Mouse (Mus musculus): ENCODE data around the gene Gm32717. TPM values are rescaled to one million over a fixed set of nuclear protein-coding genes. Genes with fewer than 3 reads are reported as not detected.
"Not testable (repeated sequence)": the region's sequence is repeated elsewhere in the genome, so short reads cannot be mapped to it uniquely, and the experiment has no call there.

Gene Gm32717
- polyA plus RNA-seq, 1 experiment, result not detected

DNA sequence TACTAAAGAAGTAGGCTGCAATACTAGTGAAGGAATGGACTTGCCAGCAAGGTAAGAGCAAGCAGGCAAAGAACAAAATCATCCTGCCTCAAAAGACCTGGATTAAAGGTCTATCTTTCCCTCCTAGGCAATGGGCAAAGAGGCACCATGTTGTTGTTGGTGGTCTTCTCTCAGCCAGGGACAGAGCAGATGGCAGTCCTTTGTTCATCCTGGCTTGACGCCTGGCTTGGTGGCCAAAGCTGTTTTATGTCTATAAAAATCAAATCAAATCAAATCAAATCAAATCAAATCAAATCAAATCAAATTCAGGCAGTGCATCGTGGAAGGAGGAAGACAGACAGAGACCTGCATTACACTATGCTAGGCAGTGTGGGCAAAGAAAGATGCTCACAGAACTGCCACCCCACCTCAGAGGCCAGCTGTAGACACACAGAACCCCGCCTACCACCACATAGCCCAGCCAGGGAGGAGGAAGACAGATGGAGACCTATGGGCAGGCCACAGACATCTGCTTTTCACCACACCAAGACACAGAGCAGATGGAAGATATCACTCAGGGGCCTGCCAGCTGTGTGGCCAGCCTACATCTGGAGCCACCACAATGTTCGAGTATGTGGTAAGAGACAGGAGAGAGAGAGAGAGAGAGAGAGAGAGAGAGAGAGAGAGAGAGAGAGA, 24.7 kb downstream of the Gm32717 start:
- H3K27me3 ChIP-seq (ENCODE audit: control insufficient read depth, insufficient read depth, low read length); H3K4me3 ChIP-seq (ENCODE audit: low read depth, low read length); H3K36me3 ChIP-seq (ENCODE audit: control insufficient read depth, insufficient read depth, low read length); H3K4me1 ChIP-seq (ENCODE audit: control insufficient read depth, insufficient read depth, insufficient read length, low read length); H3K27ac ChIP-seq (ENCODE audit: insufficient read depth, low read depth, low read length): not testable (repeated sequence)
- WGBS, result 69% methylated on average over 3 of the region's 4 CpGs

DNA sequence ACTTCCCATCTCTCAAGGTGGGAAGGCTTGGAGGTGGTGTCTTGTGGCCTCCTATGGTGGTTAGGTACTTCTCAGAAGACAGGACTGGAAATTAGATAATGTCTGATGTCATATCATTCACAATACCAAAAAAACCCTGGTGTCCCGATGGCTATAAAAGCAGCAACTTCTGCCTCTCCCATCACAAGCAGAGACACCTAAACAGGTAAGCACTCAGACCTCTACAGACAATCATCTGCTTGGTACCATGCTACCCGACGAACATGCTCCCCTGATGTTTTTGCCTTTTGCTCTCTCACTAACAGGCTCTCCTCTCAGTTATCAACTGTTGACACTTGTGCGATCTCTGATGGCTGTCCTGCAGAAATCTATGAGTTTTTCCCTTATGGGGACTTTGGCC, 35.9 kb downstream of the Gm32717 start, which contains the start of gene Il22:
Gene Il22 (plus strand): TSS at position 301 of the 400 bp plus-strand sequence.
- 88% methylated on average over 4 of the region's 4 CpGs for WGBS
- Histone ChIP-seq H3K4me1 (ENCODE audit: control insufficient read depth, insufficient read depth, insufficient read length, low read length) (no peaks in the 10 kb centered on the region), H3K4me3 (ENCODE audit: low read depth, low read length) (no peak within 1 kb of the TSS), H3K27me3 (ENCODE audit: control insufficient read depth, insufficient read depth, low read length) (no peaks in the 10 kb centered on the region), H3K27ac (ENCODE audit: insufficient read depth, low read depth, low read length) (no peak within 1 kb of the TSS), H3K36me3 (ENCODE audit: control insufficient read depth, insufficient read depth, low read length) (no peaks in the 10 kb centered on the region)
- TF ChIP-seq CTCF (IDR thresholded peaks at IDR 0.05; ENCODE audit: extremely low read depth, insufficient read length, insufficient replicate concordance, low read depth, low read length) (no peak), POLR2A (IDR thresholded peaks at IDR 0.05; ENCODE audit: low read depth, low read length) (no peak)

DNA sequence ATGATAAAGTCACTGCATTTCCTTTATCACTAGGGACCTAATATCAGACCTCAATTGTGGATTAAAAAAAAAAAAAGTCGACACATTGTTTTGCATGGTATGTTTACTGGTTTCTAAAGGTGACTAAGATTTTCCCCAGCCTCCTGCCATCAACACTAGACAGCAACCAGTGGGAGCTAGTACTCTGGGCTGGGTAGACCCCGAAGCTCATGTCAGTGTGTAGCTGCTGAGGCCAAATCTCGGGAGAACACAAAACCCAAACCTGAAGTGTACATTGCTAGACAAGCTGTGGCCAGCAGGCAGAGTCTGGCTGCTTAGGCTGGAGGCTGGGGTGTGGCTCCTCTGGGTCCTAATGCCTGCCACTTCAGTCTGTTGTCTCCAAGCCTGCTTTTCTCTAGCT, 45.4 kb downstream of the Gm32717 start:
- H3K36me3 ChIP-seq (ENCODE audit: control insufficient read depth, insufficient read depth, low read length); H3K27me3 ChIP-seq (ENCODE audit: control insufficient read depth, insufficient read depth, low read length); H3K4me3 ChIP-seq (ENCODE audit: low read depth, low read length); H3K4me1 ChIP-seq (ENCODE audit: control insufficient read depth, insufficient read depth, insufficient read length, low read length); H3K27ac ChIP-seq (ENCODE audit: insufficient read depth, low read depth, low read length): not testable (repeated sequence)
- 15% methylated on average over 3 of the region's 3 CpGs for WGBS

Other genes starting within 250 kb of the Gm32717 start
- 0.75 and 1.4 TPM in 2 replicates for gene Mdm1, start 99.0 kb downstream of the Gm32717 start, polyA plus RNA-seq (2012; rRNA removed)
- gene Il22, start 35.8 kb downstream of the Gm32717 start, polyA plus RNA-seq (2012; rRNA removed), result not detected in 2 replicates
- not detected in 2 replicates for gene Gm32802, start 17.9 kb upstream of the Gm32717 start, polyA plus RNA-seq (2012; rRNA removed)
- 0.16 TPM in 1 of 2 replicates, not detected in the other for gene Iltifb, start 54.3 kb upstream of the Gm32717 start, polyA plus RNA-seq (2012; rRNA removed)
- not detected in 2 replicates for gene Gm9040, start 86.2 kb upstream of the Gm32717 start, polyA plus RNA-seq (2012; rRNA removed)
- gene Gm9044, start 91.6 kb upstream of the Gm32717 start, polyA plus RNA-seq (2012; rRNA removed), result not detected in 2 replicates
- not detected in 2 replicates for gene Gm9045, start 97.1 kb upstream of the Gm32717 start, polyA plus RNA-seq (2012; rRNA removed)
- not detected in 2 replicates for gene Gm9046, start 102.5 kb upstream of the Gm32717 start, polyA plus RNA-seq (2012; rRNA removed)
- not detected in 2 replicates for gene Gm9048, start 107.9 kb upstream of the Gm32717 start, polyA plus RNA-seq (2012; rRNA removed)
- gene Gm9049, start 113.3 kb upstream of the Gm32717 start, polyA plus RNA-seq (2012; rRNA removed), result not detected in 2 replicates
- not detected in 2 replicates for gene Ifng, start 200.3 kb upstream of the Gm32717 start, polyA plus RNA-seq (2012; rRNA removed)